Mouse (Mus musculus) midbrain, embryonic 16.5 days (tissue): ENCODE results near the gene Plagl1. TPM values are rescaled to one million over a fixed set of nuclear protein-coding genes. Genes with fewer than 3 reads are reported as not detected.

Source experiments
- ATAC-seq: fragments of 200-750 bp; cut with Nextera tagmentation; 2 replicates; pipeline ENCODE4 v1.8.0; 2017; ENCODE audit warnings: moderate TSS enrichment
- H3K27ac ChIP-seq: fragments of 300-500 bp; sonication (generic); 2 replicates; pipeline ENCODE4 v1.5.1; 2014; ENCODE audit warnings: mild to moderate bottlenecking, low read length, mixed read lengths
- H3K27me3 ChIP-seq: fragments of 300-500 bp; sonication (generic); 2 replicates; pipeline ENCODE4 v1.6.1; 2014; ENCODE audit warnings: low read depth, low read length, mixed read lengths; ENCODE audit not compliant: control insufficient read depth, insufficient read depth
- H3K36me3 ChIP-seq: fragments of 300-500 bp; sonication (generic); 2 replicates; pipeline ENCODE4 v1.6.1; 2014; ENCODE audit warnings: mild to moderate bottlenecking, low read length, moderate library complexity, mixed read lengths; ENCODE audit not compliant: control insufficient read depth, insufficient read depth
- H3K4me1 ChIP-seq: fragments of 300-500 bp; sonication (generic); 2 replicates; pipeline ENCODE4 v1.6.1; 2014; ENCODE audit warnings: mild to moderate bottlenecking, low read length, mixed read lengths; ENCODE audit not compliant: control insufficient read depth, insufficient read depth
- H3K4me2 ChIP-seq: fragments of 300-500 bp; sonication (generic); 2 replicates; pipeline ENCODE4 v1.6.1; 2014; ENCODE audit warnings: mild to moderate bottlenecking, low read length, mixed read lengths
- H3K4me3 ChIP-seq: fragments of 300-500 bp; sonication (generic); 2 replicates; pipeline ENCODE4 v1.5.1; 2014; ENCODE audit warnings: low read depth, mild to moderate bottlenecking, low read length, moderate library complexity, mixed read lengths
- H3K9ac ChIP-seq: fragments of 300-500 bp; sonication (generic); 2 replicates; pipeline ENCODE4 v1.6.1; 2014; ENCODE audit warnings: low read depth, low read length, mixed read lengths
- H3K9me3 ChIP-seq: fragments of 300-500 bp; sonication (generic); replicated peaks from 2 replicates; pipeline ENCODE4 v1.6.1; 2014; ENCODE audit warnings: mild to moderate bottlenecking, low read length, mixed read lengths; ENCODE audit not compliant: control insufficient read depth, poor library complexity, severe bottlenecking
- WGBS: fragments of 180-500 bp; shearing (Covaris S2); extraction: QIAGEN DNeasy Blood & Tissue Kit; methylation state at CpG from one replicate; pipeline ENCODE4 v1.1.7; 2014; 5-methylcytosine and 5-hydroxymethylcytosine counted together
- polyA plus RNA-seq: library from polyadenylated mRNA; unstranded; fragments of >200 nt; fragmentation: Nextera tagmentation; extraction: Ambion mirVana; gene quantifications from 2 replicates; pipeline ENCODE4 v1.2.1, GENCODE M21; 2015

Gene Plagl1
- polyA plus RNA-seq, 1 experiment from 2014 or later: 26.3 TPM

GRCm38 (mm10) chr10:13102360-13102759, 42.1 kb downstream of the Plagl1 start:
- 62% methylated on average over 4 of the region's 4 CpGs for WGBS

GRCm38 (mm10) chr10:13103838-13104237, 43.5 kb downstream of the Plagl1 start:
- H3K27me3 ChIP-seq: no peaks in the 10 kb centered on the region
- H3K36me3 ChIP-seq: no peaks in the 10 kb centered on the region
- WGBS: 82% methylated on average over 4 of the region's 4 CpGs
- H3K9ac ChIP-seq: no peak overlapping the region
- no peak for ATAC-seq
- H3K4me2 ChIP-seq: no peak overlapping the region
- H3K27ac ChIP-seq: no peak overlapping the region
- peaks cover 4% of the 10 kb centered on the region for H3K4me1 ChIP-seq
- no peaks in the 10 kb centered on the region for H3K9me3 ChIP-seq
- no peak overlapping the region for H3K4me3 ChIP-seq

More at GRCm38 (mm10) chr10:13102360-13102759, 42.1 kb downstream of the Plagl1 start:
- Histone ChIP-seq H3K27ac (no peak overlapping the region), H3K9ac (no peak overlapping the region), H3K4me2 (no peak overlapping the region), H3K4me1 (no peaks in the 10 kb centered on the region), H3K9me3 (no peaks in the 10 kb centered on the region), H3K27me3 (no peaks in the 10 kb centered on the region), H3K36me3 (no peaks in the 10 kb centered on the region), H3K4me3 (no peak overlapping the region)
- no peak for ATAC-seq

- Histone ChIP-seq H3K4me2 (no peak overlapping the region), H3K36me3 (no peaks in the 10 kb centered on the region), H3K9ac (no peak overlapping the region), H3K27me3 (no peaks in the 10 kb centered on the region), H3K4me1 (peaks cover 4% of the 10 kb centered on the region), H3K9me3 (no peaks in the 10 kb centered on the region), H3K27ac (no peak overlapping the region), H3K4me3 (no peak overlapping the region)
- no peak for ATAC-seq
- 62% methylated on average over 9 of the region's 9 CpGs for WGBS
Measured at GRCm38 (mm10) chr10:13106909-13107624, 46.8 kb downstream of the Plagl1 start.

GRCm38 (mm10) chr10:13108021-13108548, 47.8 kb downstream of the Plagl1 start:
- H3K27me3 ChIP-seq: no peaks in the 10 kb centered on the region
- H3K36me3 ChIP-seq: no peaks in the 10 kb centered on the region
- H3K9ac ChIP-seq: no peak overlapping the region
- no peak overlapping the region for H3K4me3 ChIP-seq
- no peak overlapping the region for H3K27ac ChIP-seq
- ATAC-seq: peak; percentile 75
- peaks cover 4% of the 10 kb centered on the region for H3K4me1 ChIP-seq
- 5% methylated on average over 7 of the region's 7 CpGs for WGBS
- H3K4me2 ChIP-seq: no peak overlapping the region
- no peaks in the 10 kb centered on the region for H3K9me3 ChIP-seq

- no peak overlapping the region for H3K27ac ChIP-seq
- no peaks in the 10 kb centered on the region for H3K27me3 ChIP-seq
- no peak overlapping the region for H3K4me2 ChIP-seq
- H3K36me3 ChIP-seq: no peaks in the 10 kb centered on the region
- no peak for ATAC-seq
- WGBS: 19% methylated on average over 4 of the region's 4 CpGs
- no peak overlapping the region for H3K4me3 ChIP-seq
- peaks cover 4% of the 10 kb centered on the region for H3K4me1 ChIP-seq
- H3K9ac ChIP-seq: no peak overlapping the region
- no peaks in the 10 kb centered on the region for H3K9me3 ChIP-seq
Measured at GRCm38 (mm10) chr10:13108847-13109246, 48.5 kb downstream of the Plagl1 start.

- H3K4me3 ChIP-seq: no peak overlapping the region
- no peak overlapping the region for H3K4me2 ChIP-seq
- 55% methylated on average over 1 of the region's 1 CpGs for WGBS
- no peak for ATAC-seq
- no peaks in the 10 kb centered on the region for H3K27me3 ChIP-seq
- H3K9ac ChIP-seq: no peak overlapping the region
- peaks cover 7% of the 10 kb centered on the region for H3K4me1 ChIP-seq
- H3K9me3 ChIP-seq: no peaks in the 10 kb centered on the region
- no peak overlapping the region for H3K27ac ChIP-seq
- H3K36me3 ChIP-seq: no peaks in the 10 kb centered on the region
Measured at GRCm38 (mm10) chr10:13109781-13110180, 49.5 kb downstream of the Plagl1 start.

- H3K27ac ChIP-seq: no peak overlapping the region
- H3K4me1 ChIP-seq: peaks cover 11% of the 10 kb centered on the region
- H3K4me3 ChIP-seq: no peak overlapping the region
- H3K9ac ChIP-seq: no peak overlapping the region
- ATAC-seq: no peak
- WGBS: 60% methylated on average over 3 of the region's 3 CpGs
- H3K36me3 ChIP-seq: no peaks in the 10 kb centered on the region
- H3K27me3 ChIP-seq: no peaks in the 10 kb centered on the region
- no peak overlapping the region for H3K4me2 ChIP-seq
- H3K9me3 ChIP-seq: no peaks in the 10 kb centered on the region
Measured at GRCm38 (mm10) chr10:13112849-13113248, 52.5 kb downstream of the Plagl1 start.

GRCm38 (mm10) chr10:13113641-13114040, 53.3 kb downstream of the Plagl1 start:
- H3K4me1 ChIP-seq: peaks cover 7% of the 10 kb centered on the region; the same call in 1 of the 2 replicates
- no peak overlapping the region for H3K9ac ChIP-seq
- no peak for ATAC-seq
- 72% methylated on average over 4 of the region's 4 CpGs for WGBS
- no peaks in the 10 kb centered on the region for H3K27me3 ChIP-seq
- no peaks in the 10 kb centered on the region for H3K36me3 ChIP-seq
- no peaks in the 10 kb centered on the region for H3K9me3 ChIP-seq
- H3K4me3 ChIP-seq: no peak overlapping the region
- H3K4me2 ChIP-seq: no peak overlapping the region
- H3K27ac ChIP-seq: no peak overlapping the region

- Histone ChIP-seq H3K9me3 (no peaks in the 10 kb centered on the region), H3K9ac (0 out of 2 replicates have a peak overlapping the region, but pooled peaks have one; percentile 20), H3K27ac (peak overlapping the region; percentile 5; the same call in 1 of the 2 replicates), H3K36me3 (no peaks in the 10 kb centered on the region), H3K4me3 (no peak overlapping the region), H3K4me1 (peaks cover 7% of the 10 kb centered on the region; the same call in 1 of the 2 replicates), H3K4me2 (no peak overlapping the region), H3K27me3 (no peaks in the 10 kb centered on the region)
- peak; percentile 81 for ATAC-seq
- WGBS: 11% methylated on average over 4 of the region's 4 CpGs
Measured at GRCm38 (mm10) chr10:13115030-13115429, 54.7 kb downstream of the Plagl1 start.
